Mouse (Mus musculus): ENCODE results near the gene Txnip. TPM values are rescaled to one million over a fixed set of nuclear protein-coding genes. Genes with fewer than 3 reads are reported as not detected.

Txnip gene
- total RNA-seq, 1 experiment = 128 TPM

GRCm38 (mm10) chr3:96561946-96562681 lies 4.4 kb downstream of the Txnip start:
- no peaks in the 10 kb centered on the region for H3K9me3 ChIP-seq (ENCODE audit: control insufficient read depth, insufficient read depth, low read depth, low read length)
- H3K4me1 ChIP-seq (ENCODE audit: control insufficient read depth in 2 of 2, insufficient read depth in 2 of 2, low read length in 2 of 2, poor library complexity in 1 of 2) = peaks cover 9 to 19% of the 10 kb centered on the region in 2 experiments
- TF ChIP-seq CHD2 (IDR thresholded peaks at IDR 0.05; ENCODE audit: low read depth, low read length) = no peak
- TF ChIP-seq MAFK (IDR thresholded peaks at IDR 0.05; ENCODE audit: insufficient read depth, low read depth, low read length) = no peak
- no peak for TF ChIP-seq ZNF384 (IDR thresholded peaks at IDR 0.05; ENCODE audit: low read depth, low read length)
- no peak for TF ChIP-seq ZC3H11A (IDR thresholded peaks at IDR 0.05; ENCODE audit: borderline replicate concordance, low read depth, low read length)
- TF ChIP-seq HCFC1 (IDR thresholded peaks at IDR 0.05; ENCODE audit: borderline replicate concordance, insufficient read depth, low read length) = no peak
- peak overlapping the region in 1 of 2 experiments; percentile 60; a peak in 2 of 4 replicates for H3K4me3 ChIP-seq (ENCODE audit: insufficient read depth in 1 of 2, low read depth in 1 of 2, low read length in 2 of 2, poor library complexity in 1 of 2, severe bottlenecking in 1 of 2)
- peak overlapping the region; percentile 29; the same call in 1 of the 2 replicates for H3K27ac ChIP-seq (ENCODE audit: insufficient read depth, low read depth, low read length, poor library complexity, severe bottlenecking)
- peaks cover 28% of the 10 kb centered on the region for H3K36me3 ChIP-seq (ENCODE audit: control insufficient read depth, insufficient read depth, low read length, poor library complexity, severe bottlenecking)
- in situ Hi-C loops (cut with MboI; ENCODE audit: low sequenced_read_pairs in 2 of 2, unreplicated experiment in 2 of 2) = no loop called here
- H3K9ac ChIP-seq (ENCODE audit: insufficient read depth, low read depth, low read length, poor library complexity, severe bottlenecking) = no peak overlapping the region; the same call in 1 of the 2 replicates
- DNase-seq (ENCODE audit: low read depth, low spot score) = no peak

- no peak overlapping the region for H3K27ac ChIP-seq (ENCODE audit: insufficient read depth, low read depth, low read length, poor library complexity, severe bottlenecking)
- no peaks in the 10 kb centered on the region for H3K9me3 ChIP-seq (ENCODE audit: control insufficient read depth, insufficient read depth, low read depth, low read length)
- peaks cover 9 to 21% of the 10 kb centered on the region in 2 experiments for H3K4me1 ChIP-seq (ENCODE audit: control insufficient read depth in 2 of 2, insufficient read depth in 2 of 2, low read length in 2 of 2, poor library complexity in 1 of 2)
- DNase-seq (ENCODE audit: low read depth, low spot score) = no peak
- 0 out of 4 replicates have a peak overlapping the region, but pooled peaks of 1 of the 2 experiments have one; percentile 7 for H3K4me3 ChIP-seq (ENCODE audit: insufficient read depth in 1 of 2, low read depth in 1 of 2, low read length in 2 of 2, poor library complexity in 1 of 2, severe bottlenecking in 1 of 2)
- no peak overlapping the region; the same call in 1 of the 2 replicates for H3K9ac ChIP-seq (ENCODE audit: insufficient read depth, low read depth, low read length, poor library complexity, severe bottlenecking)
- TF ChIP-seq HCFC1 (IDR thresholded peaks at IDR 0.05; ENCODE audit: borderline replicate concordance, insufficient read depth, low read length) = no peak
- TF ChIP-seq ZNF384 (IDR thresholded peaks at IDR 0.05; ENCODE audit: low read depth, low read length) = no peak
- TF ChIP-seq CHD2 (IDR thresholded peaks at IDR 0.05; ENCODE audit: low read depth, low read length) = no peak
- no peak for TF ChIP-seq MAFK (IDR thresholded peaks at IDR 0.05; ENCODE audit: insufficient read depth, low read depth, low read length)
- TF ChIP-seq ZC3H11A (IDR thresholded peaks at IDR 0.05; ENCODE audit: borderline replicate concordance, low read depth, low read length) = no peak
- H3K36me3 ChIP-seq (ENCODE audit: control insufficient read depth, insufficient read depth, low read length, poor library complexity, severe bottlenecking) = peaks cover 28% of the 10 kb centered on the region
- in situ Hi-C loops (cut with MboI; ENCODE audit: low sequenced_read_pairs in 2 of 2, unreplicated experiment in 2 of 2) = no loop called here
Measured at GRCm38 (mm10) chr3:96563267-96563666, 5.5 kb downstream of the Txnip start.

GRCm38 (mm10) chr3:96563911-96564632 lies 6.3 kb downstream of the Txnip start:
- H3K4me3 ChIP-seq (ENCODE audit: insufficient read depth in 1 of 2, low read depth in 1 of 2, low read length in 2 of 2, poor library complexity in 1 of 2, severe bottlenecking in 1 of 2) = no peak overlapping the region
- peak overlapping the region; percentile 1; the same call in 1 of the 2 replicates for H3K9ac ChIP-seq (ENCODE audit: insufficient read depth, low read depth, low read length, poor library complexity, severe bottlenecking)
- peak overlapping the region; percentile 47; the same call in 1 of the 2 replicates for H3K27ac ChIP-seq (ENCODE audit: insufficient read depth, low read depth, low read length, poor library complexity, severe bottlenecking)
- peaks cover 12 to 21% of the 10 kb centered on the region in 2 experiments for H3K4me1 ChIP-seq (ENCODE audit: control insufficient read depth in 2 of 2, insufficient read depth in 2 of 2, low read length in 2 of 2, poor library complexity in 1 of 2)
- no peak for DNase-seq (ENCODE audit: low read depth, low spot score)
- in situ Hi-C loops (cut with MboI; ENCODE audit: low sequenced_read_pairs in 2 of 2, unreplicated experiment in 2 of 2) = no loop called here
- TF ChIP-seq MAFK (IDR thresholded peaks at IDR 0.05; ENCODE audit: insufficient read depth, low read depth, low read length) = no peak
- TF ChIP-seq ZNF384 (IDR thresholded peaks at IDR 0.05; ENCODE audit: low read depth, low read length) = no peak
- no peak for TF ChIP-seq HCFC1 (IDR thresholded peaks at IDR 0.05; ENCODE audit: borderline replicate concordance, insufficient read depth, low read length)
- TF ChIP-seq CHD2 (IDR thresholded peaks at IDR 0.05; ENCODE audit: low read depth, low read length) = no peak
- TF ChIP-seq ZC3H11A (IDR thresholded peaks at IDR 0.05; ENCODE audit: borderline replicate concordance, low read depth, low read length) = no peak
- H3K9me3 ChIP-seq (ENCODE audit: control insufficient read depth, insufficient read depth, low read depth, low read length) = no peaks in the 10 kb centered on the region
- peaks cover 24% of the 10 kb centered on the region for H3K36me3 ChIP-seq (ENCODE audit: control insufficient read depth, insufficient read depth, low read length, poor library complexity, severe bottlenecking)

- no peak for DNase-seq (ENCODE audit: low read depth, low spot score)
- in situ Hi-C loops (cut with MboI; ENCODE audit: low sequenced_read_pairs in 2 of 2, unreplicated experiment in 2 of 2) = no loop called here
Measured at GRCm38 (mm10) chr3:96564633-96565032, 6.9 kb downstream of the Txnip start.

More at GRCm38 (mm10) chr3:96564633-96565032, 6.9 kb downstream of the Txnip start:
- TF ChIP-seq HCFC1 (IDR thresholded peaks at IDR 0.05; ENCODE audit: borderline replicate concordance, insufficient read depth, low read length) = no peak
- TF ChIP-seq CHD2 (IDR thresholded peaks at IDR 0.05; ENCODE audit: low read depth, low read length) = no peak
- TF ChIP-seq ZC3H11A (IDR thresholded peaks at IDR 0.05; ENCODE audit: borderline replicate concordance, low read depth, low read length) = no peak
- no peak for TF ChIP-seq MAFK (IDR thresholded peaks at IDR 0.05; ENCODE audit: insufficient read depth, low read depth, low read length)
- TF ChIP-seq ZNF384 (IDR thresholded peaks at IDR 0.05; ENCODE audit: low read depth, low read length) = no peak
- Histone ChIP-seq H3K27ac (ENCODE audit: insufficient read depth, low read depth, low read length, poor library complexity, severe bottlenecking) (peak overlapping the region; percentile 47; the same call in 1 of the 2 replicates), H3K36me3 (ENCODE audit: control insufficient read depth, insufficient read depth, low read length, poor library complexity, severe bottlenecking) (peaks cover 20% of the 10 kb centered on the region), H3K4me3 (ENCODE audit: insufficient read depth in 1 of 2, low read depth in 1 of 2, low read length in 2 of 2, poor library complexity in 1 of 2, severe bottlenecking in 1 of 2) (no peak overlapping the region), H3K9ac (ENCODE audit: insufficient read depth, low read depth, low read length, poor library complexity, severe bottlenecking) (peak overlapping the region; percentile 1; the same call in 1 of the 2 replicates), H3K4me1 (ENCODE audit: control insufficient read depth in 2 of 2, insufficient read depth in 2 of 2, low read length in 2 of 2, poor library complexity in 1 of 2) (peaks cover 12 to 25% of the 10 kb centered on the region in 2 experiments), H3K9me3 (ENCODE audit: control insufficient read depth, insufficient read depth, low read depth, low read length) (no peaks in the 10 kb centered on the region)

All from ES-E14 (cell line).